Mouse (Mus musculus) CH12.LX (cell line): ENCODE data around the gene Idh2. TPM values are rescaled to one million over a fixed set of nuclear protein-coding genes. Genes with fewer than 3 reads are reported as not detected.
A peak's percentile ranks its signal among the peaks of the same experiment; 100 is the strongest.
"Not testable (repeated sequence)": the region's sequence is repeated elsewhere in the genome, so short reads cannot be mapped to it uniquely, and the experiment has no call there.

Experiments used
- DNase-seq: peaks from one replicate; pipeline ENCODE4 v3.0.0-alpha.2; 2013; ENCODE audit errors: extremely low read depth
- H3K27ac ChIP-seq: 2 replicates; pipeline ENCODE4 v1.5.1; 2012; ENCODE audit warnings: low read depth, mild to moderate bottlenecking, control low read depth, moderate library complexity; ENCODE audit not compliant: insufficient read depth
- H3K27me3 ChIP-seq: replicated peaks from 2 replicates; pipeline ENCODE3; 2012; ENCODE audit warnings: inconsistent platforms
- H3K36me3 ChIP-seq, 2 experiments: replicated peaks in 1 of 2; 2 replicates each; pipeline versions ENCODE3 to v1.6.1; 2012; ENCODE audit warnings: inconsistent platforms in 1 of 2, low read length in 1 of 2, mild to moderate bottlenecking in 1 of 2, mixed read lengths in 1 of 2, moderate library complexity in 1 of 2; ENCODE audit not compliant: control insufficient read depth in 1 of 2, insufficient read depth in 1 of 2
- H3K4me1 ChIP-seq, 2 experiments: 2 replicates each; pipeline ENCODE4 v1.6.1; 2012; ENCODE audit warnings: inconsistent platforms in 1 of 2, moderate library complexity in 1 of 2; ENCODE audit not compliant: insufficient read depth in 2 of 2, control insufficient read depth in 1 of 2
- H3K4me2 ChIP-seq: 2 replicates; pipeline ENCODE4 v1.6.1; 2012; ENCODE audit warnings: low read depth, mild to moderate bottlenecking, control low read depth; ENCODE audit not compliant: poor library complexity, insufficient read depth, severe bottlenecking
- H3K4me3 ChIP-seq, 3 experiments: fragments of 150-350 bp in 1 of 3; sonication (generic) in 1 of 3; replicated peaks in 1 of 3; 2 replicates each; pipeline versions ENCODE3 to v1.5.1; 2011 to 2012; ENCODE audit warnings: low read depth in 2 of 3, low read length in 2 of 3, mild to moderate bottlenecking in 2 of 3, moderate library complexity in 2 of 3, control low read depth in 1 of 3, improper control_type of control experiment in 1 of 3, inconsistent platforms in 1 of 3, mixed read lengths in 1 of 3; ENCODE audit not compliant: poor library complexity in 1 of 3
- H3K79me2 ChIP-seq: replicated peaks from 2 replicates; pipeline ENCODE4 v1.6.1; 2012; ENCODE audit warnings: mild to moderate bottlenecking, moderate library complexity; ENCODE audit not compliant: control insufficient read depth, poor library complexity, insufficient read depth, severe bottlenecking; ENCODE audit errors: extremely low read depth
- H3K9ac ChIP-seq: 2 replicates; pipeline ENCODE4 v1.6.1; 2012; ENCODE audit warnings: low read depth, mild to moderate bottlenecking, control low read depth, moderate library complexity; ENCODE audit not compliant: insufficient read depth
- H3K9me3 ChIP-seq: replicated peaks from 2 replicates; pipeline ENCODE3; 2012; ENCODE audit warnings: low read length, inconsistent platforms, mixed read lengths
- BHLHE40 ChIP-seq: IDR thresholded peaks from 2 replicates; pipeline ENCODE4 v1.6.1; 2011; ENCODE audit warnings: mild to moderate bottlenecking, low read depth, low read length, improper control_type of control experiment
- CHD2 ChIP-seq: IDR thresholded peaks from 2 replicates; pipeline ENCODE4 v1.6.1; 2011; ENCODE audit warnings: low read length, improper control_type of control experiment
- CTCF ChIP-seq, 2 experiments: IDR thresholded peaks in 1 of 2; conservative IDR thresholded peaks in 1 of 2; 2 replicates each; pipeline ENCODE4 v1.5.1; 2011 to 2012; ENCODE audit warnings: low read depth in 2 of 2, low read length in 2 of 2, improper control_type of control experiment in 1 of 2, inconsistent platforms in 1 of 2, mild to moderate bottlenecking in 1 of 2, moderate library complexity in 1 of 2
- E2F4 ChIP-seq: IDR thresholded peaks from 2 replicates; pipeline ENCODE4 v1.6.1; 2011; ENCODE audit warnings: low read depth, low read length, improper control_type of control experiment; ENCODE audit not compliant: insufficient replicate concordance
- ELF1 ChIP-seq: IDR thresholded peaks from 2 replicates; pipeline ENCODE4 v1.6.1; 2014; ENCODE audit warnings: low read depth, mild to moderate bottlenecking, inconsistent platforms, low read length, improper control_type of control experiment
- EP300 ChIP-seq: IDR thresholded peaks from 2 replicates; pipeline ENCODE4 v1.6.1; 2011; ENCODE audit warnings: low read length, improper control_type of control experiment
- IRF4 ChIP-seq: IDR thresholded peaks from 2 replicates; pipeline ENCODE4 v1.6.1; 2014; ENCODE audit warnings: low read depth, mild to moderate bottlenecking, inconsistent platforms, low read length, improper control_type of control experiment
- JUND ChIP-seq: conservative IDR thresholded peaks from 2 replicates; pipeline ENCODE4 v1.6.1; 2011; ENCODE audit warnings: low read depth, low read length, improper control_type of control experiment
- KAT2A ChIP-seq: IDR thresholded peaks from 2 replicates; pipeline ENCODE4 v1.6.1; 2012; ENCODE audit warnings: low read length, improper control_type of control experiment, inconsistent platforms; ENCODE audit not compliant: insufficient replicate concordance
- MEF2A ChIP-seq: IDR thresholded peaks from 2 replicates; pipeline ENCODE4 v1.6.1; 2014; ENCODE audit warnings: low read depth, mild to moderate bottlenecking, inconsistent platforms, low read length, improper control_type of control experiment, borderline replicate concordance
- MYC ChIP-seq: IDR thresholded peaks from 2 replicates; pipeline ENCODE4 v1.6.1; 2011; ENCODE audit warnings: low read depth, mild to moderate bottlenecking, improper control_type of control experiment, low read length
- NELFE ChIP-seq: IDR thresholded peaks from 2 replicates; pipeline ENCODE4 v1.6.1; 2011; ENCODE audit warnings: low read depth, low read length, improper control_type of control experiment
- NRF1 ChIP-seq: IDR thresholded peaks from 2 replicates; pipeline ENCODE4 v1.6.1; 2014; ENCODE audit warnings: low read depth, mild to moderate bottlenecking, inconsistent platforms, low read length, improper control_type of control experiment, moderate library complexity
- PAX5 ChIP-seq: IDR thresholded peaks from 2 replicates; pipeline ENCODE4 v1.6.1; 2012; ENCODE audit warnings: low read length, inconsistent platforms, mixed read lengths
- POLR2A ChIP-seq: IDR thresholded peaks from 2 replicates; pipeline ENCODE4 v1.6.1; 2011; ENCODE audit warnings: low read depth, mild to moderate bottlenecking, improper control_type of control experiment, low read length
- POLR2AphosphoS2 ChIP-seq: IDR thresholded peaks from 2 replicates; pipeline ENCODE4 v1.6.1; 2011; ENCODE audit warnings: low read depth, low read length, improper control_type of control experiment
- RAD21 ChIP-seq: IDR thresholded peaks from 2 replicates; pipeline ENCODE4 v1.6.1; 2011; ENCODE audit warnings: low read depth, mild to moderate bottlenecking, low read length, improper control_type of control experiment, moderate library complexity
- SMC3 ChIP-seq: IDR thresholded peaks from 2 replicates; pipeline ENCODE4 v1.6.1; 2011; ENCODE audit warnings: low read depth, low read length, improper control_type of control experiment
- TCF12 ChIP-seq: IDR thresholded peaks from 2 replicates; pipeline ENCODE4 v1.6.1; 2014; ENCODE audit warnings: low read depth, mild to moderate bottlenecking, inconsistent platforms, low read length, improper control_type of control experiment
- UBTF ChIP-seq: IDR thresholded peaks from 2 replicates; pipeline ENCODE4 v1.6.1; 2012; ENCODE audit warnings: low read depth, mild to moderate bottlenecking, inconsistent platforms, low read length, improper control_type of control experiment, moderate library complexity
- USF1 ChIP-seq: IDR thresholded peaks from 2 replicates; pipeline ENCODE4 v1.6.1; 2014; ENCODE audit warnings: low read depth, mild to moderate bottlenecking, inconsistent platforms, low read length, improper control_type of control experiment
- ZKSCAN1 ChIP-seq: IDR thresholded peaks from 2 replicates; pipeline ENCODE4 v1.6.1; 2012; ENCODE audit warnings: low read depth, inconsistent platforms, low read length, improper control_type of control experiment, borderline replicate concordance
- ZNF384 ChIP-seq: IDR thresholded peaks from 2 replicates; pipeline ENCODE4 v1.6.1; 2012; ENCODE audit warnings: low read depth, low read length, improper control_type of control experiment, inconsistent platforms
- dilution Hi-C: fragments of 300-500 bp; cut with MboI; formaldehyde crosslinking; loops from 2 replicates; pipeline ENCODE4 v1.14.3; 2020; ENCODE audit warnings: low sequenced_read_pairs; ENCODE audit not compliant: extremely low pct_unique_long_range_greater_than_20kb, extremely low pct_ligation_motif_present
- in situ Hi-C: fragments of 300-500 bp; cut with MboI; formaldehyde crosslinking; loops from 3 replicates; pipeline ENCODE4 v1.14.3; 2019; ENCODE audit warnings: low sequenced_read_pairs, low pct_ligation_motif_present, low pct_unique_long_range_greater_than_20kb, mixed read lengths
- polyA plus RNA-seq: library from polyadenylated mRNA; unstranded; fragments of >175 nt; gene quantifications from 2 replicates; pipeline ENCODE4 v1.2.1, GENCODE M21; 2012; ENCODE audit warnings: low read depth; ENCODE audit not compliant: insufficient read length
- total RNA-seq, 2 experiments: library from RNA; depleted of rRNA; stranded (reverse); fragments of 300-350 nt in 1 of 2; fragments of >200 nt in 1 of 2; gene quantifications; 2 replicates each; pipeline ENCODE4 v1.2.3; 2012 to 2014

Gene Idh2
- total and polyA plus RNA-seq, 3 experiments, result 13.6 to 96.4 (median 21.5) TPM

DNA sequence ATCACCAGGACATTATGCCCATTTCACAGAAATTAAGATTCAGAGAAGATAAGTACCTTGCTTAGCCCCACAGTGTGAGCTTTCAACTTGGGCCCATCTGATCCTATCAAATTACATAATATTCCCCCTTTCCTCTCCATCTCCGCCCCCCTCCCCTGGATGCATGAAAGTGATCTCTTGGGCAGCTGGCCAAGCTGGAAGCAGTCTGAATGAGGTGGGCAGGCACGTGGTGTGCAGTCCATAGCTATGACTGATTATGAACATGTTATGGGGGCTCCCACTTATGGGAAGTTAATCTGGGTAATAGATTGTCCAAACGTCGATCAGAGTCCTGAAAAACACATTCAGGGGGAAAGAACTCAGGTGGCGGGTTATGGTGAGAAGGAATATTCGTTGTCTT is 63.4 kb downstream of the Idh2 start:
- no peak overlapping the region for H3K4me3 ChIP-seq
- H3K9me3 ChIP-seq, result no peaks in the 10 kb centered on the region
- H3K9ac ChIP-seq, result no peak overlapping the region
- in situ Hi-C loops, result no loop called here
- TF ChIP-seq USF1 (no peak), MYC (no peak), MEF2A (no peak), KAT2A (no peak), UBTF (no peak)
- TF ChIP-seq, all 38 proteins: peak for 0
- Histone ChIP-seq H3K36me3 (peaks cover 0 to 33% of the 10 kb centered on the region in 2 experiments), H3K4me2 (no peak overlapping the region), H3K4me1 (peaks cover 18 to 80% of the 10 kb centered on the region in 2 experiments), H3K27ac (no peak overlapping the region), H3K79me2 (peaks cover 15% of the 10 kb centered on the region), H3K27me3 (no peaks in the 10 kb centered on the region)
- dilution Hi-C loops, result no loop called here
- DNase-seq, result no peak

- Histone ChIP-seq H3K4me1 (peaks cover 12 to 77% of the 10 kb centered on the region in 2 experiments; a peak in 3 of 4 replicates), H3K79me2 (peaks cover 14% of the 10 kb centered on the region)
- H3K4me3 ChIP-seq, dilution Hi-C loops, H3K9ac ChIP-seq, in situ Hi-C loops, H3K4me2 ChIP-seq, H3K27me3 ChIP-seq, DNase-seq, H3K9me3 ChIP-seq: not testable (repeated sequence)
- TF ChIP-seq CTCF (conservative IDR thresholded peaks at IDR 0.05 in 1 of 2, IDR thresholded peaks at IDR 0.05 in 1 of 2; ENCODE audit: low read depth in 2 of 2, low read length in 2 of 2) (peak in 1 of 2 experiments; percentile 13; a peak in 1 of 4 replicates), SMC3 (peak; percentile 9; the same call in 1 of the 2 replicates)
- TF ChIP-seq, all 38 proteins: peak for 2; not testable (repeated sequence) for 36
- peaks cover 0 to 39% of the 10 kb centered on the region in 2 experiments for H3K36me3 ChIP-seq
- not testable (repeated sequence) for H3K27ac ChIP-seq
Measured at GRCm38 (mm10) chr7:80050382-80050781, 64.8 kb downstream of the Idh2 start.

- Histone ChIP-seq H3K9me3 (no peaks in the 10 kb centered on the region), H3K36me3 (peaks cover 0 to 45% of the 10 kb centered on the region in 2 experiments), H3K79me2 (peaks cover 14% of the 10 kb centered on the region), H3K9ac (no peak overlapping the region), H3K4me3 (no peak overlapping the region), H3K4me1 (peaks cover 15 to 82% of the 10 kb centered on the region in 2 experiments), H3K27ac (no peak overlapping the region), H3K27me3 (no peaks in the 10 kb centered on the region), H3K4me2 (no peak overlapping the region)
- TF ChIP-seq POLR2AphosphoS2 (no peak), E2F4 (no peak), TCF12 (no peak), CHD2 (no peak), RAD21 (no peak), EP300 (no peak), ZNF384 (no peak), IRF4 (no peak), JUND (no peak), MEF2A (no peak), BHLHE40 (no peak), PAX5 (no peak), ELF1 (no peak), NRF1 (no peak), USF1 (no peak), POLR2A (no peak), ZKSCAN1 (no peak), NELFE (no peak)
- in situ Hi-C loops, result no loop called here
- DNase-seq, result no peak
- dilution Hi-C loops, result no loop called here
Measured at GRCm38 (mm10) chr7:80049746-80050145, 65.4 kb downstream of the Idh2 start.
